Mouse (Mus musculus): ENCODE data around the gene Ints13. TPM values are rescaled to one million over a fixed set of nuclear protein-coding genes. Genes with fewer than 3 reads are reported as not detected.

Gene Ints13
- 90.9 and 93.7 TPM in 2 replicates for polyA plus RNA-seq (2014; fragmentation: Nextera tagmentation; extraction: Ambion mirVana)

- WGBS, result under 1% methylated on average over 71 of the region's 77 CpGs
Measured at GRCm38 (mm10) chr6:146577310-146578109, at the start of gene Ints13. Gene Ints13 (minus strand): TSS chr6:146577835.

GRCm38 (mm10) chr6:146616670-146617069 is 39.0 kb upstream of the Ints13 start:
- Histone ChIP-seq H3K9ac (ENCODE audit: low read depth, low read length) (no peak overlapping the region), H3K4me2 (replicated peaks; ENCODE audit: low read depth, low read length) (no peak overlapping the region), H3K4me3 (ENCODE audit: low read depth, low read length) (no peak overlapping the region), H3K36me3 (ENCODE audit: control insufficient read depth, insufficient read depth, low read length) (no peaks in the 10 kb centered on the region), H3K9me3 (ENCODE audit: control insufficient read depth, low read length) (no peaks in the 10 kb centered on the region), H3K27ac (ENCODE audit: low read depth, low read length) (no peak overlapping the region), H3K27me3 (ENCODE audit: control insufficient read depth, insufficient read depth, low read length) (no peaks in the 10 kb centered on the region), H3K4me1 (replicated peaks; ENCODE audit: control insufficient read depth, insufficient read depth, low read length) (no peaks in the 10 kb centered on the region)
- ATAC-seq (ENCODE audit: low FRiP score), result no peak
- no peak for DNase-seq (ENCODE audit: low spot score)
- WGBS, result 91% methylated on average over 2 of the region's 2 CpGs

More at GRCm38 (mm10) chr6:146577310-146578109, at the start of gene Ints13:
- H3K4me1 ChIP-seq (replicated peaks; ENCODE audit: control insufficient read depth, insufficient read depth, low read length), result no peaks in the 10 kb centered on the region
- H3K9me3 ChIP-seq (ENCODE audit: control insufficient read depth, low read length), result no peaks in the 10 kb centered on the region
- H3K36me3 ChIP-seq (ENCODE audit: control insufficient read depth, insufficient read depth, low read length), result no peaks in the 10 kb centered on the region
- peak within 1 kb of the TSS; percentile 87 for H3K9ac ChIP-seq (ENCODE audit: low read depth, low read length)
- peak within 1 kb of the TSS; percentile 63 for H3K4me2 ChIP-seq (replicated peaks; ENCODE audit: low read depth, low read length)
- H3K27ac ChIP-seq (ENCODE audit: low read depth, low read length), result peak within 1 kb of the TSS; percentile 92
- ATAC-seq (ENCODE audit: low FRiP score) (peak; percentile 96), DNase-seq (ENCODE audit: low spot score) (peak; percentile 99)
- H3K4me3 ChIP-seq (ENCODE audit: low read depth, low read length), result peak within 1 kb of the TSS; percentile 97
- no peaks in the 10 kb centered on the region for H3K27me3 ChIP-seq (ENCODE audit: control insufficient read depth, insufficient read depth, low read length)

GRCm38 (mm10) chr6:146615891-146616290 is 38.3 kb upstream of the Ints13 start:
- WGBS, result 93% methylated on average over 8 of the region's 8 CpGs
- Histone ChIP-seq H3K27me3 (ENCODE audit: control insufficient read depth, insufficient read depth, low read length) (no peaks in the 10 kb centered on the region), H3K4me1 (replicated peaks; ENCODE audit: control insufficient read depth, insufficient read depth, low read length) (no peaks in the 10 kb centered on the region), H3K36me3 (ENCODE audit: control insufficient read depth, insufficient read depth, low read length) (no peaks in the 10 kb centered on the region), H3K27ac (ENCODE audit: low read depth, low read length) (no peak overlapping the region), H3K9me3 (ENCODE audit: control insufficient read depth, low read length) (no peaks in the 10 kb centered on the region), H3K4me2 (replicated peaks; ENCODE audit: low read depth, low read length) (no peak overlapping the region), H3K9ac (ENCODE audit: low read depth, low read length) (no peak overlapping the region), H3K4me3 (ENCODE audit: low read depth, low read length) (no peak overlapping the region)
- ATAC-seq (ENCODE audit: low FRiP score) (no peak), DNase-seq (ENCODE audit: low spot score) (no peak)

GRCm38 (mm10) chr6:146614541-146614940 is 36.9 kb upstream of the Ints13 start:
- Histone ChIP-seq H3K4me2 (replicated peaks; ENCODE audit: low read depth, low read length) (no peak overlapping the region), H3K4me3 (ENCODE audit: low read depth, low read length) (no peak overlapping the region), H3K27ac (ENCODE audit: low read depth, low read length) (no peak overlapping the region), H3K27me3 (ENCODE audit: control insufficient read depth, insufficient read depth, low read length) (no peaks in the 10 kb centered on the region), H3K4me1 (replicated peaks; ENCODE audit: control insufficient read depth, insufficient read depth, low read length) (no peaks in the 10 kb centered on the region), H3K9me3 (ENCODE audit: control insufficient read depth, low read length) (no peaks in the 10 kb centered on the region), H3K36me3 (ENCODE audit: control insufficient read depth, insufficient read depth, low read length) (no peaks in the 10 kb centered on the region), H3K9ac (ENCODE audit: low read depth, low read length) (no peak overlapping the region)
- WGBS, result 95% methylated on average over 5 of the region's 5 CpGs
- ATAC-seq (ENCODE audit: low FRiP score) (no peak), DNase-seq (ENCODE audit: low spot score) (no peak)

- no peaks in the 10 kb centered on the region for H3K36me3 ChIP-seq (ENCODE audit: control insufficient read depth, insufficient read depth, low read length)
- no peak overlapping the region for H3K4me3 ChIP-seq (ENCODE audit: low read depth, low read length)
- 90% methylated on average over 5 of the region's 5 CpGs for WGBS
- H3K4me1 ChIP-seq (replicated peaks; ENCODE audit: control insufficient read depth, insufficient read depth, low read length), result no peaks in the 10 kb centered on the region
- no peak overlapping the region for H3K9ac ChIP-seq (ENCODE audit: low read depth, low read length)
- no peak overlapping the region for H3K4me2 ChIP-seq (replicated peaks; ENCODE audit: low read depth, low read length)
- H3K27me3 ChIP-seq (ENCODE audit: control insufficient read depth, insufficient read depth, low read length), result no peaks in the 10 kb centered on the region
- no peaks in the 10 kb centered on the region for H3K9me3 ChIP-seq (ENCODE audit: control insufficient read depth, low read length)
- DNase-seq (ENCODE audit: low spot score) (no peak), ATAC-seq (ENCODE audit: low FRiP score) (no peak)
- no peak overlapping the region for H3K27ac ChIP-seq (ENCODE audit: low read depth, low read length)
Measured at GRCm38 (mm10) chr6:146613907-146614306, 36.3 kb upstream of the Ints13 start.

- DNase-seq (ENCODE audit: low spot score) (no peak), ATAC-seq (ENCODE audit: low FRiP score) (no peak)
- Histone ChIP-seq H3K9me3 (ENCODE audit: control insufficient read depth, low read length) (no peaks in the 10 kb centered on the region), H3K27ac (ENCODE audit: low read depth, low read length) (no peak overlapping the region), H3K4me3 (ENCODE audit: low read depth, low read length) (no peak overlapping the region), H3K27me3 (ENCODE audit: control insufficient read depth, insufficient read depth, low read length) (no peaks in the 10 kb centered on the region), H3K4me2 (replicated peaks; ENCODE audit: low read depth, low read length) (no peak overlapping the region), H3K9ac (ENCODE audit: low read depth, low read length) (no peak overlapping the region), H3K36me3 (ENCODE audit: control insufficient read depth, insufficient read depth, low read length) (no peaks in the 10 kb centered on the region), H3K4me1 (replicated peaks; ENCODE audit: control insufficient read depth, insufficient read depth, low read length) (no peaks in the 10 kb centered on the region)
- WGBS, result 90% methylated on average over 5 of the region's 5 CpGs
Measured at GRCm38 (mm10) chr6:146612736-146613135, 35.1 kb upstream of the Ints13 start.

GRCm38 (mm10) chr6:146611897-146612296 is 34.3 kb upstream of the Ints13 start:
- no peaks in the 10 kb centered on the region for H3K9me3 ChIP-seq (ENCODE audit: control insufficient read depth, low read length)
- no peaks in the 10 kb centered on the region for H3K36me3 ChIP-seq (ENCODE audit: control insufficient read depth, insufficient read depth, low read length)
- H3K27me3 ChIP-seq (ENCODE audit: control insufficient read depth, insufficient read depth, low read length), result no peaks in the 10 kb centered on the region
- no peak overlapping the region for H3K9ac ChIP-seq (ENCODE audit: low read depth, low read length)
- ATAC-seq (ENCODE audit: low FRiP score) (no peak), DNase-seq (ENCODE audit: low spot score) (no peak)
- H3K4me3 ChIP-seq (ENCODE audit: low read depth, low read length), result no peak overlapping the region
- no peak overlapping the region for H3K27ac ChIP-seq (ENCODE audit: low read depth, low read length)
- no peak overlapping the region for H3K4me2 ChIP-seq (replicated peaks; ENCODE audit: low read depth, low read length)
- H3K4me1 ChIP-seq (replicated peaks; ENCODE audit: control insufficient read depth, insufficient read depth, low read length), result no peaks in the 10 kb centered on the region
- 93% methylated on average over 7 of the region's 7 CpGs for WGBS

GRCm38 (mm10) chr6:146611385-146611784 is 33.8 kb upstream of the Ints13 start:
- no peak for ATAC-seq (ENCODE audit: low FRiP score)
- Histone ChIP-seq H3K9me3 (ENCODE audit: control insufficient read depth, low read length) (no peaks in the 10 kb centered on the region), H3K27ac (ENCODE audit: low read depth, low read length) (no peak overlapping the region), H3K36me3 (ENCODE audit: control insufficient read depth, insufficient read depth, low read length) (no peaks in the 10 kb centered on the region), H3K9ac (ENCODE audit: low read depth, low read length) (no peak overlapping the region), H3K4me2 (replicated peaks; ENCODE audit: low read depth, low read length) (no peak overlapping the region), H3K4me1 (replicated peaks; ENCODE audit: control insufficient read depth, insufficient read depth, low read length) (no peaks in the 10 kb centered on the region), H3K4me3 (ENCODE audit: low read depth, low read length) (no peak overlapping the region), H3K27me3 (ENCODE audit: control insufficient read depth, insufficient read depth, low read length) (no peaks in the 10 kb centered on the region)
- no peak for DNase-seq (ENCODE audit: low spot score)
- 90% methylated on average over 6 of the region's 6 CpGs for WGBS

- no peaks in the 10 kb centered on the region for H3K9me3 ChIP-seq (ENCODE audit: control insufficient read depth, low read length)
- WGBS, result 89% methylated on average over 10 of the region's 10 CpGs
- DNase-seq (ENCODE audit: low spot score) (no peak), ATAC-seq (ENCODE audit: low FRiP score) (no peak)
- no peak overlapping the region for H3K27ac ChIP-seq (ENCODE audit: low read depth, low read length)
- no peaks in the 10 kb centered on the region for H3K27me3 ChIP-seq (ENCODE audit: control insufficient read depth, insufficient read depth, low read length)
- H3K36me3 ChIP-seq (ENCODE audit: control insufficient read depth, insufficient read depth, low read length), result peaks cover 8% of the 10 kb centered on the region
- H3K9ac ChIP-seq (ENCODE audit: low read depth, low read length), result no peak overlapping the region
- H3K4me1 ChIP-seq (replicated peaks; ENCODE audit: control insufficient read depth, insufficient read depth, low read length), result no peaks in the 10 kb centered on the region
- no peak overlapping the region for H3K4me3 ChIP-seq (ENCODE audit: low read depth, low read length)
- H3K4me2 ChIP-seq (replicated peaks; ENCODE audit: low read depth, low read length), result no peak overlapping the region
Measured at GRCm38 (mm10) chr6:146603651-146604050, 26.0 kb upstream of the Ints13 start.

Data from hindbrain, embryonic 11.5 days (tissue).